Mouse (Mus musculus) bone marrow, adult 2 months (tissue): ENCODE measurements around the gene Drc3.

Experiments used
- CTCF ChIP-seq: fragments of 200-500 bp; IDR thresholded peaks from 2 replicates; pipeline ENCODE4 v1.5.1; 2011; ENCODE audit warnings: low read length, control low read depth; ENCODE audit not compliant: control insufficient read depth, insufficient read depth
- POLR2A ChIP-seq: fragments of 200-500 bp; IDR thresholded peaks from 2 replicates; pipeline ENCODE4 v1.6.1; 2011; ENCODE audit warnings: low read depth, mild to moderate bottlenecking, control low read depth, low read length, borderline replicate concordance; ENCODE audit not compliant: control insufficient read depth

DNA sequence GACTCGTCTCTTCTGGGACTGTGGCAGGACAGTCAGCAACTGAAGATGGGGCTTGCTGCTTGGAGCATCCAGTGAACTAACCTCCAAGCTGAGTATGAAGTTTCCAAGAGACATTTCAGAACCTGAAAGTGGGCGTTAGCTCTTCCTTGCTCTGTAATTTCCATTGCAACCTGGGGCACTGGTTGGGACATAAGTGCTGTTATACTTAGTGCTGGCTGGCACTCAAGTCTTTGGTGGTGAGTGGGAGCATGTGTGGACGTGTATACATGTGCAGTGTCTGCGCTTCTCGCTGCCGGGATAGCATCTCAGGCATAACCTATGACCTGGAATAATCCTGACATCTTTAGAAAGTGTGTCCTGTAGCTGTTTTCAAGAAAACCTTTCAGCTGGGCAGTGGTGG lies 38.2 kb downstream of the Drc3 start:
- TF ChIP-seq POLR2A (no peak), CTCF (no peak)
